In the genomic region with DNA sequence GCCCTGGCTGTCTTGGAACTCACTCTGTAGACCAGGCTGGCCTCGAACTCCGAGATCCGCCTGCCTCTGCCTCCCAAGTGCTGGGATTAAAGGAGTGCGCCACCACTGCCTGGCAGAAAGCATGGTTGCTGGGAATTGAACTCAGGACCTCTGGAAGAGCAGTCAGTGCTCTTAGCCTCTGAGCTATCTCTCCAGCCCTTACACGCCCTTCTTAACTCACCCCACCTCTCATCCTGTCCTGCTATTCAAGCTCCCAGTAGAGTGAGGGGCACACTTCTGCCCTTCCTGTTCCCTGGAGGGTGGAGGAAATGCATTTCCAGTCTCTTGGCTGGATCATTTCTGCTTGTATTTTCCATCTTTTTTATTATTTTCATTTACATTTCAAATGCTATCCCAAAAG, we compare ENCODE assay signal across 18 mouse cellular contexts.
"Had no signal": no experiment of that assay in that cellular context is flagged by ENCODE, and none has a peak within 500 bp of the region (broad histone marks: within the 10 kb centered on the region; RNA-seq: fewer than 3 reads in every experiment).

No protein-coding gene starts in this region.

- H3K27me3 ChIP-seq: midbrain, embryonic 12.5 days; neural tube, embryonic 13.5 days; neural tube, embryonic 15.5 days had no signal

- H3K4me2 ChIP-seq: lung, embryonic 14.5 days; midbrain, embryonic 12.5 days; neural tube, embryonic 13.5 days; neural tube, embryonic 15.5 days had no signal

- ATAC-seq: midbrain, embryonic 16.5 days had no signal

- H3K9me3 ChIP-seq: midbrain, embryonic 10.5 days; midbrain, embryonic 12.5 days; neural tube, embryonic 13.5 days; neural tube, embryonic 15.5 days had no signal

- H3K27ac ChIP-seq: midbrain, embryonic 10.5 days; midbrain, embryonic 12.5 days; neural tube, embryonic 13.5 days; neural tube, embryonic 15.5 days had no signal

- DNase-seq: lung, embryonic 14.5 days; lung, postnatal 10 days; lung, postnatal 4 days; midbrain, embryonic 14.5 days; retina, postnatal 1 day; right cerebral cortex, adult 18-20 months; right cerebral cortex, postnatal 25 days; right cerebral cortex, postnatal 4 days; spleen, adult 18-20 months; thymus, adult 18-20 months; thymus, postnatal 14 days; thymus, postnatal 36 days had no signal

- H3K9ac ChIP-seq: lung, embryonic 14.5 days; midbrain, embryonic 12.5 days; neural tube, embryonic 13.5 days; neural tube, embryonic 15.5 days had no signal

- H3K4me3 ChIP-seq: midbrain, embryonic 10.5 days; midbrain, embryonic 12.5 days; myocyte; neural tube, embryonic 13.5 days; neural tube, embryonic 15.5 days had no signal

- H3K4me1 ChIP-seq: midbrain, embryonic 10.5 days; midbrain, embryonic 12.5 days; neural tube, embryonic 13.5 days had no signal
